Mouse (Mus musculus) layer of hippocampus, adult 18-20 months (tissue): ENCODE results near the gene Ccdc173. TPM values are rescaled to one million over a fixed set of nuclear protein-coding genes. Genes with fewer than 3 reads are reported as not detected.
"Not testable (repeated sequence)": the region's sequence is repeated elsewhere in the genome, so short reads cannot be mapped to it uniquely, and the experiment has no call there.

ENCODE experiments used
- DNase-seq, 2 experiments: peaks; one replicate each; pipeline ENCODE4 v3.0.0; 2022; ENCODE audit warnings: low spot score in 2 of 2
- long read RNA-seq: library from polyadenylated mRNA; stranded (forward); transcript quantifications from one replicate; pipeline ENCODE4 v2.0.0, GENCODE M21; 2021
- total RNA-seq, 2 experiments: library from RNA; stranded (reverse); gene quantifications; 2 replicates each; pipeline ENCODE4 v1.2.3; 2021

The Ccdc173 gene
- total RNA-seq, result 1 to 10 TPM; 2.2 to 2.7 TPM
- long read RNA-seq, partial matches to known transcripts, result 0 of 1 reads
- long read RNA-seq, other reads (novel, unspliced or antisense), result 0 of 1 reads

DNA sequence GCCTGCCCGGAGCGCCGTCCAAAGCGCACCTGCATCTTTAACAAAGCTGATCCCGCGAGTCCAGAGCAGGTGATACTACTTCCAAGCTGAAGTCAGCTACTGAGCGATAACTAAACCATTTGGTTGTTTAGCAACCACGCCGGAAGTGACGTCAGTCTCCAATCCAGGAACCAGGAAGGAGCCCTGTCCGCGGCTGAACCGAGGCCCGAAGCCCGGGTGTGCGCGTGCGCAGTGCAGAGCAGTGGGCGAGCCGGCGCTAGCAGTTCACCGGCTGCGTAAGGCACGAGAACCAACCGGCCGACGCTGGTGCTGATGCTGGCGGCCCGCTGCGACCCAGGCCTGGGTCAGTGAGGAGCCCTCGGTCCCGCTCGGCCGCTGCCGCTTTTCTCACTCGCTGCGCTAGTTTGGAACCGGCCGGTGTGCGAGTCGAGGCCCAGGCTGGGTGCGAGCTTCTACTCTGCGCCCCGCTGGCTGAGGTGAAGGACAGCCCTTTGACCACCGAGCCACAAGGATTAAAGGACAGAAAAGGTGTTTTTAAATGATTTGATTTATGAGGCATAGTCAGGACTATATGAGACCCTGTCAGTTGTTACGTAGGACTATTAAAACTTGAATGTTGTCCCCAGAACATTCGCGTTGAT lies at the start of gene Ccdc173, which contains the start of gene Phospho2:
Gene Ccdc173, minus strand, starts transcription at position 147 of the 641 bp plus-strand sequence.
Gene Phospho2, plus strand, starts transcription at position 195 of the 641 bp plus-strand sequence.
- DNase-seq, result peak; percentile 98 to 99

DNA sequence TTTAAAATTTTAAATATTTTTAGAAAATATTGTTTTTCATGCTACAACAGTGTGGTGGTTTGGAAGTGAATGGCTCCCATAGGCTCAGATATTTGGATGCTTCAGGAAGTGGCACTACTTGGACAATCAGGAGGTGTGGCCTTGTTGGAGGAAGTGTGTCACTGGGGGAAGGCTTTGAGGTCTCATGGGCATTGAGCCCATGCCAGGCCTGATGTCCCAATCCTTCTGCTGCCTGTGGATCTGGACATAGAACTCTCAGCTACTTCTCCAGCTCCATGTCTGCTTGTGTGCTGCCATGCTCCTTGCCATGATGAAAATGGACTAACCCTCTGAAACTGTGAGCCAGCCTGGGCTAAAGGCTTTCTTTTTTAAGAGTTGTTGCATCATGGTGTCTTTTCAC lies 49.3 kb upstream of the Ccdc173 start:
- no peak for DNase-seq

DNA sequence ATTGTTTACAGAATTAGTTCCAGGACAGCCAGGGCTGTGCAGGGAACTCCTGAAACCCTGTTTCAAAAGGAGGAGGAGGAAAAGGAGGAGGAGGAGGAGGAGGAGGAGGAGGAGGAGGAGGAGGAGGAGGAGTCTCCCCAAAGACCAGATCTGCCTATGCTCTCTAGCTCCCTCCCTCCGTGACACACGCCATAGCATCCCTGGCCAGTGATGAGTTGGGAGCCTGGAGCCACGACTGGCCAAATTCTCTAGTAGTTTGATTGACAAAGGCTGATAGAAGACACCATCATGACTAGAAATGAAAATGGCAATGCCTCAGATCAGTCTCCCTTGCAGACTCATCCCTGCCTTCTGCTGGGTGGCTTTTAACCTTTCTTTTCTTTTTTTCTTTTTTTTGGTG lies 48.6 kb upstream of the Ccdc173 start:
- DNase-seq, result no peak

DNA sequence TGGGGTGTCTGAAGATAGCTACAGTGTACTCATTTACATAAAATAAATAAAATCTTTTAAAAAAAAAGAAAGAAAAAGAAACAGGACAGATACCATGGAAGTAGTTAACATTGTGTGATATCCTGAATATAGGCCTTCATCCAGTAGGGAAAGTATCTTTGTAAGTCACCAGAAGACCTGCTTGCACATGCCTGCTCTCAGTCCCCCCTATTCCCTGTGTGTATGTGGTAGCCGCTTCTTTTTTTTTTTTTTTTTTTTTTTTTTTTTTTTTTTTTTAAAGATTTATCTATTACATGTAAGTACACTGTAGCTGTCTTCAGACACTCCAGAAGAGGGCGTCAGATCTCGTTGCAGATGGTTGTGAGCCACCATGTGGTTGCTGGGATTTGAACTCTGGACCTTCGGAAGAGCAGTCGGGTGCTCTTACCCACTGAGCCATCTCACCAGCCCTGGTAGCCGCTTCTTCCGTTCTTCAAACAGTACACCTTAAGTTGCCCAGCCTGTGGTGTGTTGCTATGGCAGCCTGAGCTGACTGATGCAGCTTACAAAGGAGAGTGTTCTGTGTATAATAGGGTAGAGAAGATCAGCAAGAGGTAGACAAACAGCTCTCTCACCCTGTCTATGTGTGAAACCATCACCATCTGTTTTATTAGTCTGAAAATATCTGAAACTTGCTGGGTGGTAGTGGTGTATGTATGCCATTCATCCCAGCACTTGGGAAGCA lies 48.0 kb upstream of the Ccdc173 start:
- no peak for DNase-seq

DNA sequence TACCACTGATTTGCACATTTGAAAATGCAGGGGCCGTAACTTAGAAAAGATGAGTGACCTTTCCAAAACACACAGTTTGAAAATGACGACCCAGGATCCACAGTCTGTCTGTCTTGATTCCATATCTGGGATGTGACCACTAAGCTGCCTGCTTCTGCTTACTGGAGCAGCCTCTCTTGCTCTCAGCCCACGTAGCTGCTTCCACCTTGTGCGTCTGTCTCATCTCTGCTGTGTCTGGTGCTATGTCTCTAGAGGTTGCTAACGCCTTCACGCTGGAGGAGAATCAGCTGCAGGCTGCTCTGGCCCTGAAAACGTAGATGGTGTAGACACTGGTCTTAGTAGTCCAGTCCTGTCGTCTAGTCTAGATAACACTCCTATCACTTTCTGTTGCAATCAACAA lies 40.7 kb upstream of the Ccdc173 start:
- no peak for DNase-seq

DNA sequence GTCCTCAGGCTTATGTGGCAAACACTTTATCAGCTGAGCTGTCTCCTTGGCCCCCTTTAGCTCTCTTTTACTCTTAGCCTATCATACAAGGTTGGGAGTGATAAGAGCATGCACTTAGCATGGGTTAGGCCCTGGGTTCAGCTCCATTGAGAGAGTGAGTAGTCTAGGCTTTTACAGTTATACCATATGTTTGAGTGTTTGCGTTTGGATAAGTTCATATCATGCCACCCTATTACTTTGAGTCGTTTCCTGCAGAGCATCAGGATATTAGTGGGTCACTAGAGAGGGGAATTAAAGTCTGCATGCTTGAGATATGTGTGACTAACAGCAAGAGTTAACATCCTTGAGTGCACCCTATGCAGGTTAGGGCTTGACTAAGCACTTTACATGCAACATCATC lies 40.3 kb upstream of the Ccdc173 start:
- DNase-seq, result no peak

DNA sequence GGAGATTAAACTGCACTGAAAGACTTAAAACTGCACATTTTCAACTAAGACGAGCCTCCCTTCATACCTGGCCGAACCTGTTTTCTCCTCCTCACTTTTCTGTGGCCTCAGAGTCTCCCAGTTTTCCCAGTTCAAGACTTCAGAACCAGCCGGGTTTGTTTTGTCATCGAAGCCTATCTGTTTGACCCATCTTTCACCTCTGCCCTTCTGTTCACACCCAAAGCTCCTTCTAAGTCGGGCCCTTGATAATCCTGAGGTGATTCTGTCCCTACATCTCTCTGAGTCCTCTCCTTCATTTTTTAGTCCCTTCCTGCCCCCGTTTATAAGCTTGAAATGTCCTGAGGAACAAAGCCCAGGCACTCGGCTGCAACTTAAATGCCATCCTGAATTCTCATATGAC lies 38.7 kb upstream of the Ccdc173 start:
- DNase-seq, result no peak

DNA sequence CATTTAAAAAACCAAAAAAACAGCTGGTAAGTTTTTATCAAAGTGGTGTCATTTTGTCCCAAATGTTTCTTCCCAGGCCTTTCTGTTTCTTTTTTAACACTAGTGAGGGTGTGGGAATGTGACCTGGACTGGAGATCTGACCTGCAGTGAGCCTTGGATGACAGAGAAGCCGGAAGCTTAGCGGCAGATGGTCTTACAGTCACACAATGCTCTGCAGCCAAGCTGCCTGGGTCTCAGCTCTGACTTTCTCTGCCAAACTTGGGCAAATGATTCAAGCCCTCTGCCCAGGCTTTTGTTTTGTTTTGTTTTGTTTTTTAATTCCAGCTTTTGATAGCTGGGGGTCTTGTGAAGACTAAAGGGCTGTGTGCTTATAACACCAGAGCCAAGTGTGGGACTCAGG lies 37.0 kb upstream of the Ccdc173 start:
- no peak for DNase-seq

DNA sequence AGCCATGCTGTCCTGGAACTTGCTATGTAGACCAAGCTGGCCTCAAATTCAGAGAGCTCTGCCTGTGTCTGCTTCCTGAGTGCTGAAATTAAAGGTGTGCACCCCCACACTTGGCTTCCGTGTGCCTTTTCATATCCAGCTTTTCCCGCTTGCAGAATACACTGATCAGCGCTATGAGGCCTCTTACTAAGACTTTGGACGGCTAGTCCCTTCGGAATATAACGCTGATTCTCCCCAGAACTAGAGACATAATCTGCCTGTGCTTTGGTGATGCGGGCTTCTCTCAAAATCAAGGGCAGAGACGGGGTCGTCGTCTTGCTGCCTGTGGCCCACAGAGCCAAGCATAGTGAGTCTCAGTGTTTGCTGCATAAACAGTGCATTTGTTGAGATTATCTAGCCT lies 36.5 kb upstream of the Ccdc173 start:
- no peak for DNase-seq

DNA sequence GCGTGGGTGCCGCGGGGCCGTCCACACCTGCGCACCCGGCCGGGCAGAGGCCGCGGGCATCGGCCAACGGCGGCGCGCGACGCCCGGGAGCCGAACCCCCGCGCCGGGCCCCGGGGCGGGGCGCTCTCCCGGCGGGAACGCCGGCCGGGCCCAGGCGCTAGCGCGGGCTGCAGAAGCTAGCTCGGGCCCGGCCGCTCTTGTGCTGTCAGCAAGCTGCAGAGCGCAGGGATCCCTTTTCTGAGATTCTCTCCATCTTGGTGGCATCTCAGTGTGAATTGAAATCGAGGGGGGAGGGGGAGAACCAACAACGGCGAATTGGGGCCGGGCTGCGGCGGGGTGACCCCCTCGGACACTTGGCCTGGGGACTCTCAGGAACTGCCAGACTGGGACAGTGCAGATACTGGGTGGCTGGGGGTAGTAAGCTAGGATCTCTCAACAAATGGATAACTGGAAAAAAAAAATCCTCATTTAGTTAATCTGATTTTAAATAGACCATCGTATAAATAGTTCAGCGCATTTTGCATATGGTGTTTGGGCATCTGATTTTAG lies 33.8 kb upstream of the Ccdc173 start:
- peak in 1 of 2 experiments; percentile 50 for DNase-seq

DNA sequence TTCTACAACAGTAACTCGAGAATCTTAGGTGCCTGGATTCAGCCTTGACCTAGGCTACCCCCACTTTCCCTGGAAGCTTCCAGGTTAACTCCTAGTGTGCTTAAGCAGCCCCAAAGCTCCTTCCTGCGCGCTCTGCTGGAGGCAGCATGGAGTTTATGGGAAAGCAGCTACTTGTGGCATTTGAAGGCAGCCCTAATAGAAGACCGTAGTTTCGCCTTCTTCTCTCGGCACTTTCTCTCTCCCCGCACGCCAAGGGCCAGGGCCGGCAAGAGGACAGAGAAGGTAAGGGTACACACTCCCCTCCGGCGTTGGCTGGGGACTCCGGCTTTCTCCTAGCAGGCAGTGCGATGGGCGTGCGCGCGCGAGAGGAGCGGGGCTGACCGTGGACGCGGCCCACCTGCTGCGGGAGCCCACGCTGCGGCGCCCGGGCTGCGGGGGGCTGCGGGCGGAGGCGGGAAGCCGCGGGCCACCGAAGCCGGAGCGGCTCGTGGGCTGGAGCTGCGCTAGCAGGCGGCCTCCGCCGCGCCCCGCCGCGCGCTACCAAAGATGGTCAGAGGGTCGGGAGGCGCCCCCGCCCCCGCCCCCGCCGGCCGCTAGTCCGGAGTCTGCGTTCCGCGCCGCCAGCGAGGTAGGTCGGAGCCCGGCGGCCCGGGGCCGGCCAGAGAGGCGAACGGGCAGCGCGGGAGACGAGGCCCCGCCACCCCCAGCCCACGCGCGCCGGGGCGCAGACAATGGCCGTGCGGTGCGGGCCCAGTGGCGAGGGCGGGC lies 33.2 kb upstream of the Ccdc173 start:
- DNase-seq, result peak in 1 of 2 experiments; percentile 51

DNA sequence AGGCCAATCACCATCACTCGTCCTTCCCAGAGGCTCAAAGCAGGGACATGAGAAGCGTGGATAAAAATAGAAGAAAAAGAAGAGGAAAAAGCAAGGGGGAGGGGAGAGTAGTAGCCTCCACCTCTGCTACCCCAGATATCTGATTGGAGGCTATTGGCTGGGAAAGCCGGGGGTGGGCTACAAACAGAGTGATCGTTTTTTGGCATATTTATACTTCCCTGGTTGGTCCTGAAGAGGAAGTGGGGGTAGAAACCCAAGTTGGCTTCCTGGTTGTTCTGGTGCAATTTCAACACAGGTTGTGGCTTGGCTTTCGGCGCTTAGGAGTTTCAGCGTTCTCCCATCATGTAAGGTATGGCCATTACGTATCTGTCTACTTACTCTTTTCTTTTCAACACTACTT lies 32.3 kb upstream of the Ccdc173 start, which contains the start of gene Klhl23:
Gene Klhl23, plus strand, starts transcription at position 234 of the 400 bp plus-strand sequence.
- no peak for DNase-seq

DNA sequence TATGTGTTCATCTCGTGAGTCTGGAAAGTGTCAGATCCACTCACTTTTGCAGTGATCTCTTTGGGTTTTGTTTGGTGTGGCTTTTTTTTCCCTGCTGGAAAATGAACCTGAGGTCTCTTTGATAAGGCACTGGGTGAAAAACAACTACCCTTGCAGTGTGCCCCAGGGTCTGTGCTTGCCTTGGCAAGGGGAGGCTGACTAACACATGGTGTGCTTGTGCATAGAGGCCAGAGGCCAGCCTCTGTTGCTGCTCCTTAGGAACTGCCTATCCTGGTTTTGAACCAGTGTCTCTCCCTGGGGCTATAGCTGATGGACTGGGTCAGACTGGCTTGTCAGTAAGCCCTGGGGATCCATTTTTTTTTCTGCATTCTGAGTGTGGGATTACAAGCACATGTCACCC lies 30.8 kb upstream of the Ccdc173 start:
- no peak for DNase-seq

DNA sequence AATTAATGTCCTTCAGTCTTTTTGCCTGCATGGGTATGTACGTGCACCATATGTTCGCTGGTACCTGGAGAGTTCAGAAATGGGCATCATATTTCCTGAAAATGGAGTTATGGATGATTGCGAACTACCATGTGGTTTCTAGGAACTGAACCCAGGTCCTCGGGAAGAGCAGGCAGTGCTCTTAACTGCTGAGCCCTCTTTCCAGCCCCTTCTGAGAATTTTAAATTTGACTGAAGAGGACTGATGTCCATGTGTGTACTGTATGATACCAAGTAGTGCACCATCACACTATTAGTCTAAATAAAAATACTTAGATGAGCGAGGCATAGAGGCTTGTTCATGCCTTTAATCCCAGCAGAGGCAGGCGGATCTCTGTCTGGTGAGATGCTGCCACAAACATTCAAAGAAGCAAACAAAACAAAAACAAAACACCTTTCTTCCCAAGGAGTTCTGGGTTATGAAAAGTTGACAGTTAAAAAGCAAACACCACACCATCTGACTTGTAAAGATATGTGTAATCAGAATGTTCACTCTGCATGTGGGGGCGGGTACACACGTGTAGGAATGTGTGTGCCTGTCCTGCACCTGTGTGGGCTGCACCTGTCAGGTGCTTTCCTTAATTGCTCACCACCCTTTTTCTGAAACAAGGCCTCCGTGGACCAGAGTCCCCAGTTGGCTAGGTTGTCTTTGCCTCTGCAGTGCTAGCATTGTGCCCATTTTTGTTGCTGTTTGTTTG lies 29.1 kb upstream of the Ccdc173 start:
- no peak for DNase-seq

DNA sequence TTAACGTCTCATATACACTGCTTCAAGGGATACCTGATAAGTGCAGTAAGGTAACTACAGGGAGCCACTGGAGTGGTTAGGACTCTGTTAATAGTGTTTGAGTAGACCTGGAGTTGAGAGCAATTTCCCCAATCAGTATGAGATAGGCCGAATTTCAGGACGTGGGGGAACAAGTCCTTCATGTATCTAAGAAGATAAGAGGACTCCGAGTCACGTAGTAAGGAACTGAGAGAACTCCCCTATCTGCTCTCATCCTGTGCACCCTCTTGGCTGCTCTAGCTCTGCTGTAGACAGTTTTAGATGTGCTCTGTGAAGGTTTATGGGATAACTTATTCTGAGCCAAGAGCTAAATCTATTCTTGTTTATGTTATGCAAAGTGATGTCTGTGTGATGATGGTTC lies 27.2 kb upstream of the Ccdc173 start:
- DNase-seq, result no peak

DNA sequence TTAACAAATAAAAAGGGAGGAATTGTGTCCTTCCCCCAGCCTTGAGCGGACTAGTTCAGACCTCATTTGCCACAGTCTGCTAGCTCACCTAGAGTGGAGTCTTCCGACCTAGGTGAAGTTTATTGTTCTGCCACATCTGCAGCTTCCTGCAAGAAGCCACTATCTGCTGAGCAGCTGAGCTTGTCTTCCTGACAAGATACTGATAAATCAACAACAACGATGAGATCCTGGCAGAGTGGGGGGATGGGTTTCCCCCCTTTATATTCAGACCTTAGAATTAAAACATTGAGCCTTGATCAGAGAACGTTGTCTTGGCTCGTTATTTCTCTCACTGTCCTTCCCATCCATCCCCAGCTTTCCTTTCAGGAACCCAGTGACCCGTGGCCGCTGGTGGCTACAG lies 22.0 kb upstream of the Ccdc173 start:
- not testable (repeated sequence) for DNase-seq

DNA sequence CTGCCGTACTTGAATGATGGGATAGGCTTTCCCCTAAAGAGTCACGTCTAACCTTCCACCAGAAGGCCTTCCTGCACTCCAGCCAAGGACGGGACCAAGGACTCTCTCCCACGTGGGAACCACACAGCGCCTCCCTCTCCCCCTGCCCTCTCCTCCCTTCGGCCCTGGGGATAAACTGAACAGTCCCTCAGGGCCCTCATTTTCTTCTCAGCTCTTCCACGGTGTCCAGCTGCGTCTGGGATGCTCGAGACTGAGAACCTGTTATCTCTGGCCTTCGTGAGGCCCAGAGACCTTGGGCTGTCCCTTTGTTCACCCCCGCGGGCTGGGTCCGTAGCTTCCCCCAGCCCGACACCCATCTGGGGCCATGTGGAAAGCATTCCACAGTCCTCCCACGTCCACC lies 20.8 kb upstream of the Ccdc173 start:
- no peak for DNase-seq

DNA sequence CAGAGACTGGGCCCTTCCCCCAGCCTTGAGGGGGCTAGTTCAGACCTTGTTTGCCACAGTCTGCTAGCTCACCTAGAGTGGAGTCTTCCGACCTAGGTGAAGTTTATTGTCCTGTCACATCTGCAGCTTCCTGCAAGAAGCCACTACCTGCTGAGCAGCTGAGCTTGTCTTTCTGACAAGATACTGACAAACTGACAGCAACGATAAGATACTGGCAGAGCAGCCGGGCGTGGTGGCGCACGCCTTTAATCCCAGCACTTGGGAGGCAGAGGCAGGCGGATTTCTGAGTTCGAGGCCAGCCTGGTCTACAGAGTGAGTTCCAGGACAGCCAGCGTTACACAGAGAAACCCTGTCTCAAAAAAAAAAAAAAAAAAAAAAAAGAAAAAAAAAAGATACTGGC lies 15.3 kb upstream of the Ccdc173 start:
- not testable (repeated sequence) for DNase-seq

DNA sequence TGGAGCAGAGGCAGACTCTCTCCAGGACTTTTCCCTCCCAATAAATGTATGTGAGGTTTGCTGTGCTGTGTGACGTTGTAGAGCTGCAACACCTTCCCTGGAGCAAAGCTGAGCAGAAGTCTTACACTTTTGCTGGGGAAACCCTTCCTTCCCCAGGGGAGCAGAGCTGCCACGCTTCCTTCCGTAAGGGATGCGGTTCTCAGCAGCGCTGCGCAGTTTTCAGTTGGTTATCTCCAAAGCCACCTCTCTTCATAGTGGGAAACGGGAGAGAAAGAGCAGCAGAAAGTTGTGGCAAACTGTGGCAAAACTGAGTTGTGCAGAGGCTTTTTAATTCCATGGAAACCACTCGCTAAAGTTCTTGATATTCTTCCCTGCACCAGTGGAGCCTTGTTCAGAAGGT lies 14.4 kb upstream of the Ccdc173 start:
- no peak for DNase-seq

DNA sequence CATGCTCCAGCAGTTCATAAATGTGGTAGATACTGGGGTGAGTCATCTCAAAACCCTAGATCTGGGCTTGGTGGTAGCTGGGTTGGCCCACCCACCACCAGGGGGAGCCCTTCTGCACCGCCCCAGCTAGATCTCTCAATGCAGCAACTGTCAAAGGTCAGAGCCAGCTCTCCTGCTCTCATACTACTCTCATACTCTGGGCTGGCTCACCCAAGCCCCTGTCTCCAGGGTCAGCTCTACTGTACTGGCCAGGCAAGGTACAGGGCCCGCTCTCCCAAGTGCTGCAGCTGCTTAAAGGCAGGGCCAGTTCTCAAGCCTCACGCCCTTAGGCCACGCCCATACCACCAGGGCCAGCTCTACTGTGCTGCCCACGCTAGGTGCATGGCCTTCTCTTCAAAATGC lies 13.5 kb upstream of the Ccdc173 start:
- DNase-seq, result peak in 1 of 2 experiments; percentile 57

DNA sequence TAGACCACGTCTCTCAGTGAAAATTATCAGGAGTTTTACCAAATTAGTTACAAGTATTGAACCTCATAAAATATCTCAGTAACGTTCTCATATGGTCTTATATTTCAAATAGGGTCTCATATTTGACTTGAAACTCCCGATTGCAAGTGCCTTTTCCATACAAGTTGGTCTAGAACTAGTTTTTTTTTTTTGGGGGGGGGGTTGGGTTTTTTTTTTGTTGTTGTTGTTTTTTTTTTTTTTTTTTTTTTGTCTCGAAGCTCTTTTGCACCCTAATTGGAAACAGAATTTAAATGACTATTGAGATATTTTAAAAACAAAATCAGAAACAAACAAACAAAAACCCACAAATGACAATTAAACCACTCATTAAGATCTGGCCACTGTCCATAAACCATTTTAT lies 1.3 kb upstream of the Ccdc173 start:
- no peak for DNase-seq
